Mouse (Mus musculus) gastrocnemius, postnatal 36 days (tissue): ENCODE data around the gene Gm17509. TPM values are rescaled to one million over a fixed set of nuclear protein-coding genes. Genes with fewer than 3 reads are reported as not detected.
A peak's percentile ranks its signal among the peaks of the same experiment; 100 is the strongest.
"Not testable (repeated sequence)": the region's sequence is repeated elsewhere in the genome, so short reads cannot be mapped to it uniquely, and the experiment has no call there.

Experiments
- DNase-seq, 2 experiments: peaks; one replicate each; pipeline ENCODE4 v3.0.0; 2022
- intact Hi-C: fragments of 180-260 bp; cut with DNase I; formaldehyde crosslinking; loops from one replicate; pipeline ENCODE4 v1.15.1; 2025
- total RNA-seq, 2 experiments: library from RNA; stranded (reverse); gene quantifications; 2 replicates each; pipeline ENCODE4 v1.2.3; 2021

The Gm17509 gene
- total RNA-seq, 2 experiments from 2014 or later, result not detected

DNA sequence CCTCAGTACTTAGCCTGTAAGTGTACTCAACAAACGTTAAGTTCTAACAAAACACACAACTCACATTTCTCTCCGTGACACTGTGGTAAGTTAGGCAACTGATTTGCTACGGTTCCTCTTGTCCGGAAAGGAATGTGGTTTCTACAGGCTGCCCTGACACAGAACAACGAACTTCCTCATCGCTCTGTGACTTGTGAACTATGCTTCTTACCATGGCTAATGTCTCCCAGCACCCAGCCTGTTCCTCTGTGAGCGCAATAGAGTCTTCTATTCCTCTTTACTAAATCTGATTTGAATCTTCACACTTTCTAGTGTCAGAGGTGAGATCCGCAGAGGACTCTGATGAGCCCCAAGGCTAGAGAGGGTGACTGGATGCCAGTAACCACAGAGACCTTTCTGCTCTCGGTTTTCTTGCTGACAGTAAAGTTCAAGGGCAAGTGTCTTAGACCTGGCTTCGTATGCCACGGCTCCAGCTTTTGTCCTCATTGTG is 9.4 kb downstream of the Gm17509 start:
- intact Hi-C loops, result no loop called here
- no peak for DNase-seq

DNA sequence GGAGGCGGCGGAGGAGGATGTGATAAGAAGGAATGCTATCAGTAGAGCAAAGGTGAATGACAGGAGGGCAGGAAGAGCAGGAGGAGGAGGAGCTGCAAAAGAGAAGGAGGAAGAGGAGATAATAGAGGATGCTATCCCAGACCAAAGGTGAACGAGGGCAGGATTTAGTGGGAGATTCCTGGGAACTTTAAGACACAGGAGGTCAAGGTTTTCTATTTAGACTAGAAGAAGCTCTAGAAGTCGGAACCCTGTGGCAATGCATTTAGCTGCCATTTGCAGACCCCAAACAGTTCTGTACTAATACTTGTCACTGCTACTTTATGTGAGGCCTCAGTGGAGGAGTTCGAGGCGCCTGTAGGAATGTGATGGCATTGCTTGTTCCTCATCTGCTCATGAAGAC is 12.6 kb downstream of the Gm17509 start, which contains the start of gene Emb:
Gene Emb (plus strand): TSS at position 301 of the 400 bp plus-strand sequence.
- intact Hi-C loops, result no loop called here
- no peak for DNase-seq

GRCm38 (mm10) chr13:117206066-117206465 is 14.8 kb downstream of the Gm17509 start:
- DNase-seq, result no peak
- intact Hi-C loops, result no loop called here

DNA sequence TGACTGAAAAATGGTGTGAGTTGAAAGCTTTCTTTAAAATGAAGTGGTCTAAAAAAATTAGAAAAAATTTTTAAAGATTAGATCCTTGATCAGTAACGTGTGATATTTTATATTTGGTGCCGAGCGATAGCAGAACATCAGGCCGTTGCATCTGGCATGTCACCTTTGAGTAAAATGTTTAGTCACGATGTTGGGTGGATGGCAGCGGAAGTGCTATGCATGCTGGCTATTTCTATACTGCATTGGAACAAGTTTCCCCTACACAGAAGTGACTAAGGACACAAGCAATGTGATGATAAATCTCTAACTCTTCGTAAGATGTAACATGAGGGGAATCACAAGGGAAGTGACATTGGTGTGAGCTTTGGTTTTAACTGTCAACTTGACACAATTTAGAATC is 16.2 kb downstream of the Gm17509 start:
- intact Hi-C loops, result loop anchor here (5.0 kb wide), 1 partner anchor 103 kb away; no protein-coding TSS in a partner anchor
- no peak for DNase-seq

GRCm38 (mm10) chr13:117202755-117203471 is 18.0 kb downstream of the Gm17509 start:
- no peak for DNase-seq
- intact Hi-C loops, result loop anchor here (1.0 to 5.0 kb wide), 2 partner anchors 86 to 104 kb away; no protein-coding TSS in a partner anchor

DNA sequence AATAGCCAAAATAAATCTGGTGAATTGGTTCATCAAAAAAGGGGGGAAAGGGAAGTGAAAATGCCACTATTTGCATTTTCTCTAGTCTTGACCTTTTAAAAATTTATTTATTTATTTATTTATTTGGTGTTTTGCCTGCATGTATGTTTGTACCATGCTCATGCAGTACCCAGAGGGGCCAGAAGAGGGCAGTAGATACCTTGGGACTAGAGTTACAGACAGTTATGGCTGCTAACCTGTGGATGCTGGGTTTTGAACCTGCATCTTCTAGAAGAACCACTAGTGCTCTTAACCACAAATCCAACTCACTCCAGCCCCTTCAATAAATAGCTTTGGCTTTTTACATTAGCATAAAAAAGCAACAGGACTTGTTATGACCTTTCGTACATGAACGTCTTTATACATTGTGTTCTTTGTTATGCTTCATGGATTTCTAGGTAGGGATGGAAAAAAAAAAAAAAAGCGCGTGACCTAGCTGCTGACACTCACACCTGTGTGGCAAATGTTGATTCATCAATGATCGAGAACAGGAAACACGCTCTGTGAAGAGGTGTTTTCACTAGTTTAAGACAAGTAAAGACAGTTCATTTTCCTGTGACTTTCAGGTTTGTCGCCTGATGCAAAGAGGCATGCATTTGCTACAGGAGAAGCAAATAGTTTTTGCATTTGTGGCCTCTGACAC is 22.3 kb downstream of the Gm17509 start:
- intact Hi-C loops, result no loop called here
- DNase-seq, result peak; percentile 45 to 58

DNA sequence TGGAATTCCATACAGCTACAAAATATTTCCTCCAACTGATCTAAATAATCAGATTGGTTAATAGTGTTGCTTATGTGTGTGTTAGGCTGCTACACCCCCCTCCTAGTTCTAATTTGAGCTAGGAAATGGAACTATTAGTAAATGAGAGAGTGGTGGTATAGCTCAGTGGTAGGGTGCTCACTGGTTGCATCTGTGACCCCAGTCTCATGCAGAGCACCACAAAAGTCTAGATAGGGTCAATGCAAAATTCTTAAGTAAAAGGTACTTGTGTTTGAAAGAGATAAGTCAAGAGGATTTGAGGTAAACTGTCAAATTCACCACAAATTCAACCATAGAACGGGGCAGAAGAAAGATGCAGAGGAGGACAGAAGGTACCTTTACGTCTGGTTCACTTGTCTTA is 23.2 kb downstream of the Gm17509 start:
- no peak for DNase-seq
- intact Hi-C loops, result no loop called here

GRCm38 (mm10) chr13:117195569-117196495 is 25.0 kb downstream of the Gm17509 start:
- intact Hi-C loops, result no loop called here
- no peak for DNase-seq

GRCm38 (mm10) chr13:117193422-117193983 is 27.4 kb downstream of the Gm17509 start:
- intact Hi-C loops, result no loop called here
- DNase-seq, result no peak

GRCm38 (mm10) chr13:117192161-117192560 is 28.7 kb downstream of the Gm17509 start:
- intact Hi-C loops, result no loop called here
- DNase-seq, result no peak

DNA sequence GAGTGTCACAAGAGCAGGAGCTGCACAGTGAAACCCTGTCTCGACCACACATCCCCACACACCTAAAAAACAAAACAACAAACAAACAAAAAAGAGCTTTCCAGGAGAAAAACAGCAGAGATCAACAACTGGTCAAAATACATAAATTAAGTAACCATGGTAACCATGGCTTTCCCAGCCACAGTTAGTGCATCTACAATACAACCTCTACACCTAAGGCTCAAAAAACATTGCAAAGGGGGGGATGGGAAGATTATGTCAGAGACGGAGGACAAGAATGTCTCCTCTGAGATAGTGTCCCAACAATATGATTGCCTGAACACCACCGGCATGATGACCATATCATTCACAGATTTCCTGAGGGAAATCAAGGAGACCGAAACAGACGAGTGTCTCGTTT is 35.5 kb downstream of the Gm17509 start:
- intact Hi-C loops, result no loop called here
- DNase-seq, result no peak

DNA sequence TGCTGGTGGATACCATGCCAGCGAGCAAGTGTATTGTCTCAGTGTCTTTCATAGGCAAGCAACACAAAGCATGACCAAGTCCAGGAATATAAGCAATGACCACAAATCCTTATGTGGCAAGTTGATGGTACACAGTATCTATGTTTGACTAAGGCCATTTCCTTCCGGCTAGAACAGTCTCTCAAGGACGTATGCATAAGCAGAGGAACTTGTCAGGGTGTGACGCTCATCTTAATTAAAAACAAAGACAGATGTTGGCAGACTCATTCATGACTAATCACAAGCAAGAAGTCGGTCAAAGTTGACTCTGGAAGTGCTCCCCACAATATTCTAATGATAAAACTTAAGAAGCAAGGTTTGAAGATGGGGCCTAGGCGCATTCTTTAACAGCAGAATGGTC is 37.6 kb downstream of the Gm17509 start:
- intact Hi-C loops, result no loop called here
- no peak for DNase-seq

- DNase-seq, intact Hi-C loops: not testable (repeated sequence)
Observed at GRCm38 (mm10) chr13:117180912-117181311, 40.0 kb downstream of the Gm17509 start.

Other genes starting within 250 kb of the Gm17509 start
- gene Parp8, start 195.5 kb downstream of the Gm17509 start, total RNA-seq, result 10 to 100 TPM; 12.3 to 14.3 TPM
- gene Emb, start 12.5 kb downstream of the Gm17509 start, total RNA-seq, result 10 to 100 TPM in 1 of 2 experiments, 1 to 10 TPM in 1; 8.0 to 11.1 TPM